Mouse (Mus musculus): ENCODE data around the gene Ddx18.

Gene Ddx18

DNA sequence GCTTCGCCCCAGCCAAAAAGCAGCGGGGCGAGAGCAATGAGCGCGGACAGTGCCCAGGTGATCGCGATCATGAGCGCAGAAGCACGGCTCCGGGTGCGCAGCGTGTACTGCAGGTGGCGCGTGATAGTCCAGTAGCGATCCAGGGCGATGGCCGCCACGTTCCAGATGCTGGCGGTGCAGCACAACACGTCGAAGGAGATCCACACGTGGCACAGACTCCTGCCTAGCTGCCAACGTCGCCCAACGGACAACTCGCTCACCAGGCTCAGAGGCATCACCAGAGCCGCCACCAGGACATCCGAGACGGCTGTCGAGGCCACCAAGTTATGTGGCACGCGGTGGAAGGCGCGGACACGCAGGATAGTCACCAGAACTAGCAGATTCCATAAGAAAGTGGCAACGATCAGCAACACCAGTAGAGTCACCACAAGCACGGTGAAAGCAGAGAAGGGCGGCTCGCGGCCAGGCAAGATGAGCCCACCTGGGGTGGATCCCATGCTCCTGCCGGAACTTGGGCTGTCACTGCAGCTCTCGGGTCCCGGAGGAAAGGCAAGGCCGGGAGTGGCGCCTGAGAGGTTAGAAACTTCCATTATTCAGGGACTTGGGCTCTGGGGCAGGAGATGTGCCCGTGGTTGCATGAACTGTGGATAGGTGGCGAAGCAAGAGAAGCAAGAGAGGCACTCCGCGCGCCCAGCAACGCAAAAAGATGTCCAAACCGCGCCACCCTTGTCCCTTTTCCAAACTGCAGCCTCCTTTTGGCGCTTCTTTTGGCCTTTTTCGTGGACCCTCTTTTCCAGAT, 40.0 kb downstream of the Ddx18 start:
- DNase-seq (ENCODE audit: inconsistent age in 2 of 2, low spot score in 1 of 2): no peak

DNA sequence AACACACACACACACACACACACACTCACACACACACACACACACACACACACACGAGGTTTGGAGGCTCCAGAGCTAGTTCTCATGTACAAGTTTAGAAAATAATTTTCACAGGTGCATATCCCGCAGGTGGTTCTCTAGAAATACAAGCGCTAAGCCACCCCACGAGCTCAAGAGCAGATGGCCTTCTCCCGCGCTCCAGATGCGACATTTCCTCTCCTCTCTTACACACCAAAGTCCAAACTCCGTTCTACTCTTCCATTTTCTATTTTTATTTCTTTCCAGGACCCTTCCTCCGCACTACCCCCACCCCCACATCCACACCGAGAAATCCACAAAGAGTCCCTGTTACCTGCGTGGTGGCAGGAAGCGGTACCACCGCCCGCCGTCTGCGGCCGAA, 40.7 kb downstream of the Ddx18 start:
- DNase-seq (ENCODE audit: inconsistent age in 2 of 2, low spot score in 1 of 2): no peak

DNA sequence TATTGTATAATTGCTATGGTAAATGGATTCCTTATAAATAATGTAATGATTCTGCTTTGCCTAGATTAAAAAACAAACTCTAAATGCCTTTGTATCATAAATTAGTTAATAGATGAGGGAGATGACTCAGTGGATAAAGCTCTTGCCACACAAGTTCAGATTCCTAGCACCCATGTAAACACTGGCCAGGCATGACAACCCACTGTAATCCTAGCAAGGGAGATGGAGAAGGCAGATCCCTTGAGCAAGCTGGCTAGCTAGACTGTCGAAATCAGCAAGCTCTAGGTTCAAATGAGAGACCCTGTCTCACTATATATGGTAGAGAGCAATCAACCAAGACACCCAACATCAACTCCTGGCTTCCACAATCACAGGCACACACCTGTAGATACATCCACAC, 49.2 kb downstream of the Ddx18 start:
- DNase-seq (ENCODE audit: inconsistent age in 2 of 2, low spot score in 1 of 2): no peak

DNA sequence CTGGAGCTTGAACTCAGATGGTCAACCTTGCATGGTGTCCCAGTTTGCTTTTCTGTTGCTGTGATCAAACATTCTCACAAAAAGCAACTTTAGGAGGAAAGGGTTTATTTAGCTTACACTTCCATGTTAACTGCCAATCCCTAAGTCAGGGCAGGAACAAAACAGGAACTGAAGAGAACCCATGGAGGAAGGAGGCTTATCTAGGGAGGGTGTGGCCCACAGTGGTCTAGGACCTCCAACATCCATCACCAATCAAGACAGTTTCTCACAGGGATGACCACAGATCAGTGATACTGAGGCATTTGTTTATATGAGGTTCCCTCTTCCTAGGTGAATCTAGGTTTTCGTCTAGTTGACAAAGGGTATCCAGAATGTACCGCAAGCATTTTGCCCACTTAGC, 55.8 kb downstream of the Ddx18 start:
- no peak for DNase-seq (ENCODE audit: inconsistent age in 2 of 2, low spot score in 1 of 2)

DNA sequence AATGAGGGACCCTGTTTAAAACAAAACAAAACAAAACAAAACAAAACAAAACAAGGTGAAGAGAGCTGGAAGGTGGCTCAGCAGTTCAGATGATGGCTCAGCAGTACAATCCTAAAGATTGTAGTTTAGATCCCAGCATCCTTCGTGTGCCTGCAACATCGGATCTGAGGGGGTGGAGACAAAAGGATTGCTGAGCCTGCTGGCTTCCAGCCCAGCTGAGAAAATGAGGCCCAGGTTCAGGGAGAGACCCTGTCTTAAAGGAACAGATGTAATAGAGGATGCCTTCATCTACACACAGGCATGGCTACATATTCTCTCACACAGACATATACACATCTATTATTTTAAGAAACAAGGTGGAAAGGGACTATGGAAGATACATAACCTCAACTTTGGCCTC, 56.6 kb downstream of the Ddx18 start:
- no peak for DNase-seq (ENCODE audit: inconsistent age in 2 of 2, low spot score in 1 of 2)

DNA sequence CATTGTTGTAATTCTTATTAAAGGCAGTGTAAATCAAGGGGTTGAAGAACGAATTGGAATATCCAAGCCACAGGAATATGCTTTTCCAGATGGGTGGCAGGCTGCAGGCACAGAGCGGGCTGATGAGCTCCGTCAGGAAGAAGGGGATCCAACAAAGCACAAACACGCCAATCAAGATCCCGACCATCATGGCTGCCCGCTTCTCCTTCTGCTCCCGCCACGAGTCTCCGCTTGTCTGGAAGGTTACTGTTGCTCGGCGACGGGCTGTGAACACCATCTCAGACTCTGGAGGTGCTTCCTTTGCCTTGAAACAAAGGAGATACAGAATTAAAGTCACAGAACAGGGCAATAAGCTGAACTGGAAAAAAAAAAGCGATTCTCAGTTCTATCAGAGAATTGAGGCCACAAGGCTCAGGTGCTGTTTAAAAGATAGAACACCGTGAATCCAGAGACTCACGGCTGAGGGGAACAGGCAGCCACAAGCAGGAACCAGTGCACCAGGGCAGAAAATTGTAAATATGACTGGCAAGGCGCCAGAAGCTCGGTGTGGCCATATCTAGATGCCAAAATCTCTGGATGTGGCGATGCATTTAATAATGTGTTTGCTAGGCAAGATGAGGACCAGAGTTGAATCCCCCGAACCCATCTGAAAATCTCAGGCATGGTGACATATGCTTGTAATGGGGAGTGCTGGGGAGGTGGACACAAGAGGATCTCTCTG, 57.2 kb downstream of the Ddx18 start:
- no peak for DNase-seq (ENCODE audit: inconsistent age in 2 of 2, low spot score in 1 of 2)

DNA sequence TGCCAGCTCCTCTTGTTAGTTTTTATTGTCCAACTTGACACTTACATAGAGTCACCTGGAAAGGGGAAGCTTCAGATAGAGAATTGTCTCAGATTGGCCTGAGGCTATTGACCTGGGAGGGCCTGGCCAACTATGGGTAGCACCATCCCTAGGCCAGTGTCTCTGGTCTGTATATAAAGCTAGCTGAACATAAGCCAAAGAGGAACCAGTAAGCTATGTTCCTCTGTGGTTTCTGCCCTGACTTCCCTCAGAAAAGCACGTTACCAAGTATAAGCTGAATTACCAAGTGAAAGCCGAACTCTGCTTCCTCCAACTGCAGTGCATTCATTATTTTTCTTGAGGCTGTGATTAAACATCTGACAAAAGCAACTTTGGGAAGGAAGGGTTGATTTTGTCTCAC, 59.1 kb downstream of the Ddx18 start:
- DNase-seq (ENCODE audit: inconsistent age in 2 of 2, low spot score in 1 of 2): no peak
